Mouse (Mus musculus) embryo, embryonic 11.5 days (tissue): ENCODE results near the gene Arhgef40.
A peak's percentile ranks its signal among the peaks of the same experiment; 100 is the strongest.

Experiments
- DNase-seq: peaks from one replicate; pipeline ENCODE4 v3.0.0-alpha.2; 2012; ENCODE audit warnings: low read depth, low spot score

Gene Arhgef40

DNA sequence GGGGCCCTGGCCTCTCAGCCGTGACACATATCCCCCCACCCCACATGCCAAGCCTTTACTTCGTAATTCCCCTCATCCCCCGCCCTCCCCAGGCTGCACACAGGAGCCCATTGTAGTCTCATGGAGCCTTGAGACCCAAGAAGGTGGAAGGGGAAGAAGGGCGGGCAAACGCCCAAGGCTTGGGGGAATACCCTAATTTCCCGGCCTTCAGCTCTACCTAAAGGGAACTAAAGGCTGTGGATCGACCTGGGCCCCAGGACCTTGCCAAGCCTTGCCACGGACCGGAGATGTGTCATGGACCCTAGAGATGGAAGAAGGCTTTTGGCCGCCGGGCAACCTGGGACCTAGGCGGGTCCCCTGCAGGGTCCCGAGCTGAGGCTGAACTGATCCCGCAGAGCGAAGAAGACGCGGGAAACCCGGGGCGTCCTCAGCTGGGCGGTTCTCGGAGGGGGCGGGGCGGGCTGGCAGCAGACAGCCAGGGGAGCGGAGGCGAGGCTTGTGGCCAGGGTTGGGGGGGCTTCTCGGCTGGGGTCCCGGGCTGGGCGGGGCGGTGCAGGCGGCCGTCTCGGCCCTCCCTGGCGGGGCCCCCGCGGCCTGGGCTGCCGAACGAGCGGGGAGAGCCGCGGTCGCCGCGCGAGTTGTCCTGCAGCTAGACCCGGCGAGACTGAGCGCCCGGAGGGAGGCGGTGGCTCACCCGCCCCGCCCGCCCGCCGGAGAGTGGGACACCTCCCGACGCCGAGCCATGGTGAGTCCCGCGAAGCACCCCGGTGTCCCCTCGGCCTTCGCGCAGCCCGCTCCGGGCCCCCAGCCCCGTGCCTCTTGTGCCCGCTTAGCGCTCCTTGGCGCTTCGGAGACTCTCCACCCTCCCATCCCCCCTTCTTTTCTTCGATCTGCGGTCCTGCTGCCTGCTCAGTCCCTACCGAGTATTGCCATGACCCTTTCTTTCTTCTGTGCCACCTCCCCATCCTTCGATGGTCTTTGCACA lies at the start of gene Arhgef40:
Gene Arhgef40, plus strand, starts transcription at position 473 of the 985 bp plus-strand sequence.
- peak; percentile 73 for DNase-seq

DNA sequence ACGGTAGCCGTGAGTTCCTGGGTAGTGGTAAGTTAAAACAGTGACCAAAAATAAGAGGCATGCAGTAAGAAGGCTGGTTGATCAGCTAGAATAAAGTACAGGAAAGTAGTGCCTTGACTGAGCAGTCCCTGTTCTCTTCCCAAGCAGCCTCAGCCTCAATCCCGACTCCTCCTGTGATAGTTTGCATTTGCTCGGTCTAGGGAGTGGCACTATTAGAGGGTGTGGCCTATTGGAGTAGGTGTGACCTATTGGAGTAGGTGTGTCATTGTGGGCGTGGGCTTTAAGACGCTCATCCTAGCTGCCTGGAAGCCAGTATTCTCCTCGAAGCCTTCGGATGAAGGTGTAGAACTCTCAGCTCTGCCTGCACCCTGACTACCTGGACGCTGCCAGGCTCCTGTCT lies 45.5 kb upstream of the Arhgef40 start:
- DNase-seq: no peak

DNA sequence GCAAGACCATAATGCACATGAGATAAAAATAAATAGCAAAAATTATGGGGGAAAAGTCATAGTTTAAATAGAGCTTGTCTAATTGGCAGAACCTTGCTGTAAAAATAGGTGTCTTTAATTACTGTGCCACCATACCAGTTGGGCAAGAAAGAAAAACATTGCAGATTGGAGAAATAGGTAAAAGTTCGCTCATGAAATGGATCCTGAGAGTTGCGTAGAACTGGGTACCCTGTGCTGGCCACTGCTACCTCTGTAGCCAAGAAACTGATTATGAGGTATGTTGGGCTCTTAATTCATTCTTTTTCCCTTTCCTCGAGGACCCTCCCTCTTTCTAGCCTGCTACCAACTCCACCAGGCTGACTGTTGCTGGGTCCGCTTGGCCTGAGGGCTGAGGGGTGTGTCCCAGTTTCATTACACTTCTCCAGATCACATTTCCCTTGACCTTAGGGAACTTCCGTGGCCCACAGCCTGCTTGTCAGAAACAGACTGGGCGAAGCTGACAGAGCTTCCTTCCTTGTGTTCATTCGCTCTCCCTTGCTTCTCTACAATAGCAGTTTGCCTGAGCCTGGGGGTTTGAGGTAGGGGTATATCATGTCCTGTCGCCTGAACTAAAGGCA lies 43.5 kb upstream of the Arhgef40 start:
- DNase-seq: no peak

DNA sequence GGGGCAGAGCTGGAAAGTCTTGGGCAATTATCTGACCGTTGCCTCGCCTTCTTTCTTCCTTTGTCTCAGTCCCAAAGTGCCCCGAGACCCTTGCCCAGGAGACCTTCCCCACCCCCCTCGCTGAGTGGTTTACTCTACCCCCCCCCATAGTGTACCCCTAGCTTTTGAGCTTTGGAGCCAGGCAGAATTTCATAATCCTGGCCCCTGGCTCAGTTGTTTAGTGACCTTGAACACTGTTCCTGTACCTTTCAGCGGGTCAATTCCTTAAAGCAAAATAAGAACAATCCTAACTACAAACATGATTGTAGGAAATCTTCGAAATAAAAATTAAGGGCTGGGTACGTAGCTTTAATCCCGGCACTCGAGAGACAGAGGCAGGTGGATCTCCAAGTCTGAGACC lies 42.9 kb upstream of the Arhgef40 start:
- DNase-seq: no peak

DNA sequence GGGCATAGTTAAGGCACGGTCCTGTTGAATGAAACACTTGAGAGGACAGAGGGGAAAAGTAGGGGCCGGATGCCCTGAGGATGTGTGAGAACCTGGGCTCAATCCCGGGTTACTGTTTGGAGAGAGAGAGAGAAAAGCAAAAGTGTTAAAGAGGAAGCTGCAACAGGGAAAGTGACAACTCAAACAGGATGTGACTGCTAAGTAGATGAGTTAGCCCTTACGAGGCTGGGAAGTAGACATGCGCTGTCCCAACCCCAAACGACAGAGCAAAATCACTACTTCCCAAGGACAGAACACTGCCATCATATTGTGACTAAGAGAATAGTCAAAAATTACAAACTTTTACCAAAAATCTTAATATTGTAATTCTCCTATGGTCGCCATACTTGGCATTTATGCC lies 42.3 kb upstream of the Arhgef40 start:
- DNase-seq: no peak

DNA sequence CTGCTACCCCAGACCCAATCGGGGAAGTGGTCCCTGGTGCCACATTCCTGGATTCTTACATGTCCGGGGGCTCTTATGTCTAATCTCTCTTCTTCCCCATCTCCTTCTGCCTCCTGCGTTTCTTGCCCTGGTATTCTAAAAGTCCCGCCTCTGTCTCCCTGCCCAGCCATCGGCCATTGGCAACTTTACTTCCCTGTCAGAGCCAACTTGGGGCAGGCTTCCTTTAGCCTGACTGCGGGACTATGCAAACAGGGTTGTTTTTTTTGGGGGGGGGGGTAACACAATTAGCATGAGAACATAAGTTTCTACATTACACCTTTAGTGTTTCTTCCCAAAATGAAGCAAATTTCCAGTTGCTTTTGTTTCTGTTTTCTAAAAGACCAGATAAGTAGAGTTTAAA lies 41.2 kb upstream of the Arhgef40 start:
- no peak for DNase-seq

DNA sequence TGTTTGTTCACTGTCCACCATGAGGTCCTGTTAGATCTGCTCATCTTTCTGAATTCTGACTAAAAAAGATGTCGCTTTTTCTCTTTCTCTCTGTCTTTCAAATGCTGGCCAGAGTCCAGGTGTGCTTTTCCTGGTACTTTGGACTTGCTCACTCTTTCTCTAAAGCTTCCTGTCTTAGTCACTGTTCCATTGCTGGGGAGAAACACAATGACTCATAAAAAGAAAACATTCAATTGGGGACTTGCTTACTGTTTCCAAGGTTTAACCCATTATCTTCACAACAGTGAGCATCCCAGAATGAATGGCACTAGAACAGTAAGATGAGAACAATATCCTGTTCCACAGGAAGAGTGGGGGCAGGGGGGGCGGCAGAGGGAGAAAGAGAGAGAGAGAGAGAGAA lies 24.2 kb upstream of the Arhgef40 start:
- DNase-seq: no peak

DNA sequence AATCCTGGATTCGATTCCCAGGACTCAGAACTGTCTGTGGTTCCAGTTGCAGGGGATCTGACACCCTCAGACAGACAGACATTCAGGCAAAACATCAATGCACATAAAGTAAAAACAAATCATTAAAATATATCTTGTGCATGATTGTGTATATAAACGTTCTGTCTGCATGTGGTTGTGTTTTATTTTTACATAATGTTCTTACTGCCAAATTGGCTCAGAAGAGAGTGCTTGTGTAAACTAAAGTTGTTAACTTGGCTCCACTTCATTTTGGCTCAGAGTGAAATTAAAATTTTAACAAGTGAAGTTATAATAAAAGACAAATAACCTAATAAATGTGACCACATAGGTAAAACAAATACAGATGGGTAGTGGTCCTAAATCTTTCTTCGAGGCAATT lies 17.1 kb upstream of the Arhgef40 start:
- no peak for DNase-seq

DNA sequence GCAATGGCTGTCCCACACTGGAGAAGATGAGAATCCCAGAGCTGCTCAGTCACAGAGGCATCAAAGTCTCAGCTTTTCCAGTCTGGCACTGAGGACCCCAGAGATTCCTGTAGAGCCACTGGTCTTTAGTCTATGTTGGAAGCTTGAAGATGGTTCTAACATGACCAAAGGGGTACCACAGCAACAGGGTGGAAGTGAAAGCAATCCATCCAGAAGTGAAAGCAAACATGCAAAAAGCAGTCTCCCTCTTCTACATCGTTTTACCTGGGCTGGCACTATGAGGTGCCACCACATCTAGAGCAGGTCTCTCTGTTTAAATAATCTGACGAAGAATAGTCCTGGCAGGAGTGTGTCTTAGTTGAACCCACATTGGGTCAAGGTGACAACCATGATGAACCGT lies 5.3 kb upstream of the Arhgef40 start:
- DNase-seq: no peak

DNA sequence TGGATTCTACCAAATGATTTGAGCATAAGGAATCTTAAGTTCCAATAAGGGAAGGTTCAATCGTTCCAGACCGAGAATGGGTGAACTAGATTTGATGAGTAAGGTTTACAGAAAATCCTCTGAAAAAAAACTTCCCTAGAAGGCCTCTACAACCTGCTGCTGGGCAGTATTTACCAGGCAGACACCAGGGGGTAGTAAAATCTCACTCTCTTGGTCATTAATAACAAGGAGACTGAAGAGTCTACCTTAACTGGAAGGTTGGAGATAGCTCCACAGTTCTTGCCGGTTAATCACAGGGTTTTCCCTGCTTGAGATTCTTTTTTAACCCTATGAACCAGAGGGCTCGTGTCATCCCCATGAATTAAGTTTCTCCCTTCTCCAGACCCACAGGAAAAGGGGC lies 1.3 kb upstream of the Arhgef40 start:
- no peak for DNase-seq

DNA sequence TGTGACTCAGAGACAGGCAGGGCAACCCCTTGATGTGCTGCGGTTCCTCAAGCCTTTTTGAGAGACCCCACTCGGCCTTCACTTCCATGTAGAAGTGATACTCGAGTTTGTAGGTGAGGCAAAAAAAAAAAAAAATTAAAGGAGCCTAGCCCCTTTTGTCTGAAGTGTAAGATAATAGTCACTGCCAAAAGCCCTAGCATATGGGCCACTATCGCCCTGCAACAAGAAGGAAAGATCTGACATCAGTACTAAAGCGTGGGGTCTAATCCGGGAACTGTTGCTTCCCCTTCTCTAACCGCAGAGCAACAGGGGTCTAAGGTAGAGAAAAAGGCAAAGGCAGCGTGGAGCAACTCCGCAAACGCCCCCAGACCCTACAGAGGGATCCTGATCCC lies 668 bp upstream of the Arhgef40 start:
- no peak for DNase-seq

DNA sequence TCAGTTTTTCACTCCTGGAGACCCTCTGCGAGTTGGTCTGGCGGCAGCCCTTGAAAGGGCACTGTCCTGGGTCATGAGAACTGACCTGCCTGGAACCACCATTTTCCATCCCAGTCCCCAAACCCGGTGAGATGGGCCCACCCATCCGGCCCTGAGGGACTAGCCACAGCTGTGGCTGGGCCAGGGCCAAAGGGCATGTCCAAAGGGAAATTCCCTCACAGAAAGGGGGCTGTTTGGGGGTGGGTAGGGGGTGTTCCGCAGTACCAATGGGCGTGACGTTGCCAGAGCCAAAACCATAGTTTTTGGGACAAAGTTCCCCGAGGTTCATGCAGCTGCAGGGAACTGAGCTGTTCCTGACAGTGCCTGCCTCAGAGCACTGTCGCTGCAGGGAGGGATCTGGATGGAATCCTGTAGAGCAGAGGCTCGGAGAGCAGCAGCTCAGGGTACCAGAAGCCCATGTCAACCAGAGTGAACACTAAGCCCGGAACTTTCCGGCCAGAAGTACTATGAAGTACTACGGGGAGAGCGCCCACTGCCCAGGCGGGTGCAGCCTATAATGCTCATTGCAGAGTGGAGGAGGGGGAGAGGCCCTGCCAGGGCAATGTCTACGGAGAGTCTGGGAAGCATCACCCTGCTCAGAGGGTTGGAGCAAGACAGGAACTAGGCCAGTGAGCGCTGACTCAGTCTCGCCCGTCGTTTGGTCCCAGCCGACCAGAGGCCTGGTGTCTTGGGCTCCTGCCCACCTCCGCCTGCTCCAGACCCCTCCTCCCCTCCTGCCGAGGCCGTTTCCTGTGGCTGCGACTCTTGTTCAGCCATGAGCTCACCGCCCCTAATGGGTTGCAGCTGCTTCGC lies 1.0 kb downstream of the Arhgef40 start:
- peak; percentile 70 for DNase-seq

DNA sequence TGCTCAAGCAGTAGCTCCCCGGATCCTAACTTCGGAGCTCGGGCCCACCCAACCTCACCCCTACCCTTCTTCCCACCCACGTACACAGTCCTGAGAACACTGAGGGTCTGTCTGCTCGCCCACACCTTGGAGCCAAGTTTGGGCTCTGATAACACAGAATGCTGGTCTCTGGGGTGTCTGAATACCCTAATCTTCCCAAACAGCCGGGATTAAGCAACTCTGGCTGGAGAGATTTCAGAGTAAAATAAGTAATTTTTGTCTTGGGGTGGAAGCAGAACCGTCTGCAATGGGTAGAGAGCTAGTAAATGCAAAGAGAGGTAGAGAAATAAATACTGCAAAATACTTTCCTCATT lies 1.6 kb downstream of the Arhgef40 start:
- DNase-seq: no peak

DNA sequence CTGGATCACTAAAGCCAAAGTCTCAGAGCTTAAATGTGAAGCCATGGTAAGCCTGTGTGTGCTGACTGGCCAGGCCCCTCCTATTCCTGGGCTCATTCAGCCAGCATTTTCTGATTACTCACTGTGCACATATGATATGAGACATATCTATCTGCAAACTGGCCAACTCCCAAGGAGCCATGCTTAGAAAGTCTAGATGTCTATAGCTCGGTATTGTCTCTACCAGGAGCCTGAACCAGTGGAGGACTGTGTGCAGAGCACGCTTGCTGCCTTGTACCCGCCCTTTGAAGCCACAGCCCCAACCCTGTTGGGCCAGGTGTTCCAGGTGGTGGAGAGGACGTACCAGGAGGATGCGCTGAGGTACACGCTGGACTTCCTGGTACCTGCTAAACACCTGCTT lies 2.7 kb downstream of the Arhgef40 start:
- no peak for DNase-seq

DNA sequence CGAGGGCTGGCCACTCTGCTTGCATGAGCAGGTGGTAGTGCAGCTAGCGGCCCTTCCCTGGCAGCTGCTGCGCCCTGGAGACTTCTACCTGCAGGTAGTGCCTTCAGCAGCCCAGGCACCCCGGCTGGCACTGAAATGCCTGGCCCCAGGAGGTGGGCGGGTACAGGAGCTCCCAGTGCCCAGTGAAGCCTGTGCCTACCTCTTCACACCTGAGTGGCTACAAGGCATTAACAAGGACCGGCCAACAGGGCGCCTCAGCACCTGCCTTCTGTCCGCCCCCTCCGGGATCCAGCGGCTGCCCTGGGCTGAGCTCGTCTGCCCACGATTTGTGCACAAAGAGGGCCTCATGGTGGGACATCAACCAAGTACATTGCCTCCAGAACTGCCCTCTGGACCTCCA lies 4.2 kb downstream of the Arhgef40 start:
- no peak for DNase-seq

DNA sequence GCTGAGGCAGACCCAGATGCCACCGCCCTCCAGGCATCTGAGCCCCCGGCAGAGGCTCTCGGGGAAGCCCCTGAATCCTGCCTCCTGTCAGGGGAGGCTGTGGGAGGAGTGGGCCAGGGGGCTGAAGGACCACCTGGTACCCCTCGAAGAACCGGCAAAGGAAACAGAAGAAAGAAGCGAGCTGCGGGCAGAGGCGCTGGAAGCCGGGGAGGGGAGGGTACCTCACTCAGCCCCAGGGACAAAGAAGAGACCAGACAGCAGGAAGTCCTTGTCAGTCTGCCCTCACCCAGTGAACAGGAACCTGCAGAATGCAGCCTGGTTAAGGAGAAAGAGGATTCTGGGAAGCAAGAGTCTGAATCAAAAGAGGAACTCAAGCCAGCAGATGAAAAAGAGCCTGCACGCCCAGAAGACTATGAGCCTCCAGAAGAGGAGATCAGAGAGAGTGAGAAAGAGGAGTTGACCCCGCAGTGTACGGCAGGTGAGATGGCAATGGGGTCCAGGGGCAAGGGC lies 5.0 kb downstream of the Arhgef40 start:
- no peak for DNase-seq

DNA sequence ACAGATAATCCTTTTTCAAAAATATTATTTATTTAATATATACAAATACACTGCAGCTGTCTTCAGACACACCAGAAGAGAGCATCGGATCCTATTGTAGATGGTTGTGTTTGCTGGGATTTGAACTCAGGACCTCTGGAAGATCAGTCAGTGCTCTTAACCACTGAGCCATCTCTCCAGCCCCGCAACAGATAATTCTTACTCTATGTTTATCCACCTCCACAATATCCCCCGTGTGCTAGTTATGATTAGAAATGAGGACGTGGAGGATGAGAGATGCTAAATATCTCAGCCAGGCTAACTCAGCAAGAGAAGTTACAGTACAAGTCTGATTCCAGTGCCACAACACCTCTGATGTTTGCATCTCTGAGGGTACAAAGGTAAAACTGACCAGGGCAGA lies 9.9 kb downstream of the Arhgef40 start:
- DNase-seq: no peak

DNA sequence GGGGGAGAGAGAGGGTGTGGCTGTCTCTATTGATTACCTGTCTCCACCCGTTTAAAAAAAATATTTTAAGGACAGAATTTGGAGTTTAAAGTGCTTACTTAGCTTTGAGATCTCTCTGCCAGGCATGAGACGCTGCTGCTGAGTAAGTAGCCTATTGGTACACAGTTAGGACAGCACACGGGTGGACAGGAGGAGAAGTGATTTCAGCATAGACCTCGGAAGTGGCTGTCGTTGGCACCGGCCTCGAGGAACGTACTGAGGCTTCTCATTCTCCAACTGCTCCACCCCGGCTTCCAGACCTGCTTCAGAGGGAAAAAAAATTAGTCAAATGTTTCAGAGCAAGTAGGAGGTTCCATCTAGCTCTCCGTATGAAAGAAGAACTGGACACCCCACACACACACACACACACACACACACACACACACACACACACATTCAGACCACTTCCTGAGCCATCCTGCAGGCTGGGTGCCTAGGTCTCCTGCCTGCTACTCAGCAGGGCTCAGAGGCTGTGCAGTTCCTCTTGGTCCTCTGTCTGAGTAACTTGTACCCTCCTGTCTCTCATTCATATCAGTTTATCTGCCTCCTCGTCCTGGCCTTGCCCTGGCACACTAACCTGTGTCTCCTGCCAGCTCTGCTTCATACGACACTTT lies 10.8 kb downstream of the Arhgef40 start:
- DNase-seq: no peak

DNA sequence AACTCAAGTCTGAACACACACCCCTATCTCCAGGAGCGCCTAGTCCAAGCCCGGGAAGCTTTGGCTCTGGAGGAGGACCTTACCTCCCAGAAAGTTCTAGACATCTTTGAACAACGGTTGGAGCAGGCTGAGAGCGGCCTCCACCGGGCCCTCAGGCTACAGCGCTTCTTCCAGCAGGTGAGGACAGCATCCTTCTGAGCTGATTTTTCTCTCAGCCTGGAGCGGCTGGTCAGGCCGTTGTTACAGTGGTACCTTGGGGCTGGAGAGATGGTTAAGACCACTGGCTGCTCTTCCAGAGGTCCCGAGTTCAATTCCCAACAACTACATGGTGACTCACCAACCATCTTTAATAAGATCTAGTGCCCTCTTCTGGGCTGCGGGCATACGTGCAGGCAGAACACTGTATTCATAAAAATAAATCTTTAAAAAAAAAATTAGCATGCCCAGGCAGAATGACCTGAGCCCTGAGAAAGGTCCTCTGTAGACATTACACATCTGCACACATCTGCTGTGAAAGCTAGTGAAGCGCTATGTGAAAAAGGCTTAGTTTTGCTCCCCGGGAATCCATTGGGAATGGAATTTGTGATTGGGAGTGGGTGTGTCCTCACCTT lies 11.8 kb downstream of the Arhgef40 start:
- DNase-seq: no peak

DNA sequence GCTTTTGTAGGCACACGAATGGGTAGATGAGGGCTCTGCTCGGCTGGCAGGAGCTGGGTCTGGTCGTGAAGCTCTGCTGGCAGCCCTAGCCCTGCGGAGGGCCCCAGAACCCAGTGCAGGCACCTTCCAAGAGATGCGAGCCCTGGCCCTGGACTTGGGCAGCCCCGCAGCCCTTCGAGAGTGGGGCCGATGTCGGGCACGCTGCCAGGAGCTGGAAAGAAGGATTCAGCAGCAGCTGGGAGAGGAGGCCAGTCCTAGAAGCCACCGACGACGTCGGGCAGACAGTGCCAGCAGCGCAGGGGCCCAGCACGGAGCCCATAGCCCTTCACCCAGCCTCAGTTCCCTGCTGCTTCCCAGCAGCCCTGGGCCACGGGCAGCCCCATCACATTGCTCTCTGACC lies 12.3 kb downstream of the Arhgef40 start:
- no peak for DNase-seq

DNA sequence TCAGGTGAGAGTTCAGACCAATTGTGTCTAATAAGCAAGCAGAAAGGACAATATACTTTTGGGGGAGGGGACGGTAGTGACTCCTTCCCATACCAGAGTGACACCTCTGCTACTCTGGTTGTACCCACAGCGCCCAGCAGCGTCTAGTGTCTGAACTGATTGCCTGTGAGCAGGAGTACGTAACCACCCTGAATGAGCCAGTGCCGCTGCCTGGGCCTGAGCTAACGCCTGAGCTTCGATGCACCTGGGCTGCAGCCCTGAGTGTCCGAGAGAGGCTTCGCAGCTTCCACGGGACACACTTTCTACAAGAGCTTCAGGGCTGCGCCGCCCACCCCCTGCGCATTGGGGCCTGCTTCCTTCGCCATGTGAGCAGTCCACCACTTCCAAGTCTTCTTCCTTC lies 13.0 kb downstream of the Arhgef40 start:
- no peak for DNase-seq
